Mouse (Mus musculus) limb, embryonic 15.5 days (tissue): ENCODE results near the gene Atp13a2. TPM values are rescaled to one million over a fixed set of nuclear protein-coding genes. Genes with fewer than 3 reads are reported as not detected.

ENCODE experiments used
- ATAC-seq: fragments of 200-750 bp; cut with Nextera tagmentation; 2 replicates; pipeline ENCODE4 v1.8.0; 2017; ENCODE audit warnings: low read depth, moderate TSS enrichment; ENCODE audit not compliant: insufficient number of reproducible peaks, low FRiP score, low TSS enrichment
- H3K27ac ChIP-seq: fragments of 300-500 bp; sonication (generic); 2 replicates; pipeline ENCODE4 v1.5.1; 2015; ENCODE audit warnings: moderate library complexity, mild to moderate bottlenecking, inconsistent platforms
- H3K27me3 ChIP-seq: fragments of 300-500 bp; sonication (generic); 2 replicates; pipeline ENCODE4 v1.6.1; 2015; ENCODE audit warnings: inconsistent platforms
- H3K36me3 ChIP-seq: fragments of 300-500 bp; sonication (generic); 2 replicates; pipeline ENCODE4 v1.6.1; 2015; ENCODE audit warnings: inconsistent platforms
- H3K4me1 ChIP-seq: fragments of 300-500 bp; sonication (generic); 2 replicates; pipeline ENCODE4 v1.6.1; 2015; ENCODE audit warnings: inconsistent platforms
- H3K4me2 ChIP-seq: fragments of 300-500 bp; sonication (generic); 2 replicates; pipeline ENCODE4 v1.6.1; 2015; ENCODE audit warnings: mild to moderate bottlenecking, inconsistent platforms
- H3K4me3 ChIP-seq: fragments of 300-500 bp; sonication (generic); 2 replicates; pipeline ENCODE4 v1.5.1; 2015; ENCODE audit warnings: mild to moderate bottlenecking, inconsistent platforms
- H3K9ac ChIP-seq: fragments of 300-500 bp; sonication (generic); 2 replicates; pipeline ENCODE4 v1.6.1; 2015; ENCODE audit warnings: inconsistent platforms
- H3K9me3 ChIP-seq: fragments of 300-500 bp; sonication (generic); 2 replicates; pipeline ENCODE4 v1.6.1; 2016; ENCODE audit warnings: inconsistent platforms
- WGBS: fragments of 180-500 bp; shearing (Covaris S2); methylation state at CpG from one replicate; pipeline ENCODE4 v1.1.7; 2015; 5-methylcytosine and 5-hydroxymethylcytosine counted together
- polyA plus RNA-seq: library from polyadenylated mRNA; unstranded; fragments of >200 nt; fragmentation: Nextera tagmentation; extraction: Ambion mirVana; gene quantifications from 2 replicates; pipeline ENCODE4 v1.2.1, GENCODE M21; 2015

Atp13a2 gene
- polyA plus RNA-seq, 1 experiment from 2014 or later: 41.0 TPM

DNA sequence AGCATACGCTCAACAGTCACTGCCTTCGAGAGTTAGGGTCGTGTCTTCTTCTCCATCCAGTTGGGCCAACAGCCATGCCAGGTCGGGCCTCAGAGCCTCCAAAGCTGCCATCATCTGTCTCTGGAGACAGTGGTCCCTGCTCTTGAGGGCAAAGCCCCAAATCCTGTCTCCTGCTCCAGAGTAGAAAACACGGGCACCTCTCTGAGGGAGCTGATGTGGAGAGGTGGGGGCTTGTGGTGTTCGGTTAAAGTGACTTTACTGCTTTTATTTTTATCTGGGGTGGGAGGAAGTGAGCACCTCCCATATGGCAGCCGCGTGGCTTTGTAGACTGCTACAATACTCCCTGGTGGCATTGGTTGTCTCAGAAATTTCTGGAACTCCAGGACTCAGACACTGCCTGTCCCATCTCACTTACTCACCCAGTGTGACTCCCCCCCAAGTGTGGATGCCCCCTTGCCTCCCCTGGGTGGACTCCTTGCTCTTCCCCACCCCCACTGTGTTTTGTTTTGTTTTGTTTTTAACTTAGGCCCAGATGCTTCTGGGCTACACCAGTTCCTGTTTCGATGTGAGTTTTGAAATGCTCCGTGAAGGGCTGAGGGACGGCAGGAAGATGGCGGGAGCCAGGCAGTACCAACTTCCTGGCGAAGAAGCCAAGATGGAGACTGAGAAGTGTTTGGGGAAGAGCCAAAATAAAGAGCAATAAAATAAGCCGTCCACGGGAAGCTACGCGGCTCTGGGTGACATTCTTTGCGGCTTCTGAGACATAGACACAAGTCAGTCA lies 34.6 kb upstream of the Atp13a2 start:
- H3K36me3 ChIP-seq: no peaks in the 10 kb centered on the region
- WGBS: 77% methylated on average over 18 of the region's 18 CpGs
- H3K9ac ChIP-seq: no peak overlapping the region
- H3K4me1 ChIP-seq: 0 out of 2 replicates have a peak, but pooled peaks cover 2% of the 10 kb centered on the region
- H3K27me3 ChIP-seq: peaks cover 4% of the 10 kb centered on the region; the same call in 1 of the 2 replicates
- H3K4me3 ChIP-seq: no peak overlapping the region
- no peaks in the 10 kb centered on the region for H3K9me3 ChIP-seq
- no peak overlapping the region for H3K27ac ChIP-seq
- H3K4me2 ChIP-seq: no peak overlapping the region
- no peak for ATAC-seq

DNA sequence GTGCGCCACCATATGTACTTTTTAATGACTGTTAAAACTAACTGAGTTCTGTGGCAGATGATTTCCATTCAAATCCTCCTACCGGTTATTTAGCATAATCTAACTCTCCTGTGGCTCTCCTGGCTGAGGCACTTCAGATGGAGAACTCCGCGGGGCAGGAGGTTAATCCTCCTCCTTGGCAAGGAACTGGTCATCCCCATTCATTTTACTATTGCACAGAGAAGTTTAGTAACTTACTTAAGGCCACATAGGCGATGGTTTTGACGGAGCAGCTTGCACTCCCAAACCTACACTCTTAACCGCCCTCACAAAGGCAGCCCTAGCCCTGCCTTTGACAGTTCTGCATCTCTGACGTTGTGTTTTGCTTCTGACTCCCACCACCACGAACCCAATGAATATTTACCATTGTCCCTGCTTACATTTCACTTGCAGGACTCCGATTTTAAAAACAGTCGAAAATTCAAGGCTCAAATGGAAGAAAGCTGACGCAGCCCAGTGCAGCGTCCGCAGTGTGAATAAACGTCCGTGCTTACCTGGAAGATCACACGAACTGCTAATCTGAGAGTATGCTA lies 29.5 kb upstream of the Atp13a2 start:
- Histone ChIP-seq H3K4me2 (peak overlapping the region; percentile 64), H3K36me3 (no peaks in the 10 kb centered on the region), H3K27ac (peak overlapping the region; percentile 6; the same call in 1 of the 2 replicates), H3K9ac (peak overlapping the region; percentile 18; the same call in 1 of the 2 replicates), H3K9me3 (no peaks in the 10 kb centered on the region), H3K27me3 (peaks cover 4% of the 10 kb centered on the region; the same call in 1 of the 2 replicates), H3K4me3 (peak overlapping the region; percentile 42), H3K4me1 (peaks cover 25% of the 10 kb centered on the region)
- no peak for ATAC-seq
- 7% methylated on average over 17 of the region's 17 CpGs for WGBS

DNA sequence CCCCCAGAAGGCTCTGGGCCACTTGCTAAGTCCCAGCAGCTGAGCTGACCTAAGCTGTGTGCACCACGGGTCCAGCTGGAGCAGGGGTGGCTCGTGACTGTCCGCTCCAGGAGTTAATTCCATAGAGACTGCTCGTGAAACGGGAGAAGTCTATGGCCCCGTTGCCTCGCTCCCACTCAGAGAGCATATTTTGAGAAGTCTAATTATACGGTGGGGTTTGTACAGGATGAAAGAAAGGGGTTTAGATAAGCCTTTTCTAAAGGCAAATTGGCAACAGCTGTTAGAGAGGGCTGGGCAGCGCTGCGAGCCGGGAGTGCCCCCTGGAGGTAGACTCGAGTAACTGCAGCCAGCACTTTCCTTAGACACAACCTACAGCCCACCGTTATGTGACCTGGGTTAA lies 28.9 kb upstream of the Atp13a2 start:
- Histone ChIP-seq H3K9ac (peak overlapping the region; percentile 18; the same call in 1 of the 2 replicates), H3K4me1 (peaks cover 30% of the 10 kb centered on the region), H3K4me2 (peak overlapping the region; percentile 64), H3K36me3 (no peaks in the 10 kb centered on the region), H3K9me3 (no peaks in the 10 kb centered on the region), H3K27ac (peak overlapping the region; percentile 6; the same call in 1 of the 2 replicates), H3K4me3 (peak overlapping the region; percentile 42), H3K27me3 (peaks cover 4% of the 10 kb centered on the region; the same call in 1 of the 2 replicates)
- WGBS: under 1% methylated on average over 13 of the region's 13 CpGs
- no peak; the same call in 1 of the 2 replicates for ATAC-seq

- Histone ChIP-seq H3K36me3 (no peaks in the 10 kb centered on the region), H3K9ac (no peak overlapping the region), H3K4me2 (no peak overlapping the region), H3K9me3 (no peaks in the 10 kb centered on the region), H3K4me1 (peaks cover 35% of the 10 kb centered on the region), H3K27ac (0 out of 2 replicates have a peak overlapping the region, but pooled peaks have one; percentile 7), H3K27me3 (peaks cover 4% of the 10 kb centered on the region; the same call in 1 of the 2 replicates), H3K4me3 (no peak overlapping the region)
- no peak for ATAC-seq
- WGBS: 55% methylated on average over 6 of the region's 6 CpGs
These were observed 28.4 kb upstream of the Atp13a2 start for GRCm38 (mm10) chr4:140958319-140958718.

DNA sequence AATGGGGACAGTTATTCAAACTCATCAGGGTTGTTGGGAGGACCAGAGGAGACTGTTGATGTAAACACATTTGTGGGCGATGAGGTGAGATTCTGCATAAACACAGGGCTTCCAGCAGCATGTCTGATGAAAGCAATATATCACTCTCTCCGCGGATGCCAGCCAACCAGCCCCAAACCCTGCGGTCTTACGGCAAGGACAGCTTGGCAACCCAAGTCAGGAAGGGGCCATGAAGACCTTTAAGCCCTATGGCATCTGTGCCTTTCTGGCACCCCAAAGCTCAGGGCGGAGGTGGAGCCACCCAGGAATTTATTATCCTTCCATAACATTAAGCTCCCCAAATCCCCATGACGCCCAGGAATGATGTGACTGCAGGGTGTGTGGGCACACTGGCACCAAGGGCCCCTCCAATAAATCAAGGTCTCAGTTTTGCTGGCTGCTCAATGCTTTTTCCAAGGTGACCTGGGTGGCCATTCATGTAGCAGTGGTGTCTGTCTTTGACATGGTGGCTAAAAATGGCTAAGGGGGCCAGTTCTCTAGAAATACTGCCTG lies 27.5 kb upstream of the Atp13a2 start:
- H3K4me2 ChIP-seq: no peak overlapping the region
- no peak for ATAC-seq
- H3K27ac ChIP-seq: no peak overlapping the region
- H3K9ac ChIP-seq: no peak overlapping the region
- no peaks in the 10 kb centered on the region for H3K9me3 ChIP-seq
- H3K27me3 ChIP-seq: peaks cover 4% of the 10 kb centered on the region; the same call in 1 of the 2 replicates
- H3K36me3 ChIP-seq: no peaks in the 10 kb centered on the region
- WGBS: 82% methylated on average over 7 of the region's 7 CpGs
- no peak overlapping the region for H3K4me3 ChIP-seq
- H3K4me1 ChIP-seq: peaks cover 35% of the 10 kb centered on the region

GRCm38 (mm10) chr4:140959715-140960479 lies 26.8 kb upstream of the Atp13a2 start:
- Histone ChIP-seq H3K4me2 (no peak overlapping the region), H3K36me3 (no peaks in the 10 kb centered on the region), H3K4me1 (peaks cover 39% of the 10 kb centered on the region), H3K27me3 (peaks cover 4% of the 10 kb centered on the region; the same call in 1 of the 2 replicates), H3K9me3 (no peaks in the 10 kb centered on the region), H3K9ac (no peak overlapping the region), H3K27ac (peak overlapping the region; percentile 85; the same call in 1 of the 2 replicates), H3K4me3 (peak overlapping the region; percentile 63; the same call in 1 of the 2 replicates)
- no peak for ATAC-seq
- 77% methylated on average over 10 of the region's 10 CpGs for WGBS

DNA sequence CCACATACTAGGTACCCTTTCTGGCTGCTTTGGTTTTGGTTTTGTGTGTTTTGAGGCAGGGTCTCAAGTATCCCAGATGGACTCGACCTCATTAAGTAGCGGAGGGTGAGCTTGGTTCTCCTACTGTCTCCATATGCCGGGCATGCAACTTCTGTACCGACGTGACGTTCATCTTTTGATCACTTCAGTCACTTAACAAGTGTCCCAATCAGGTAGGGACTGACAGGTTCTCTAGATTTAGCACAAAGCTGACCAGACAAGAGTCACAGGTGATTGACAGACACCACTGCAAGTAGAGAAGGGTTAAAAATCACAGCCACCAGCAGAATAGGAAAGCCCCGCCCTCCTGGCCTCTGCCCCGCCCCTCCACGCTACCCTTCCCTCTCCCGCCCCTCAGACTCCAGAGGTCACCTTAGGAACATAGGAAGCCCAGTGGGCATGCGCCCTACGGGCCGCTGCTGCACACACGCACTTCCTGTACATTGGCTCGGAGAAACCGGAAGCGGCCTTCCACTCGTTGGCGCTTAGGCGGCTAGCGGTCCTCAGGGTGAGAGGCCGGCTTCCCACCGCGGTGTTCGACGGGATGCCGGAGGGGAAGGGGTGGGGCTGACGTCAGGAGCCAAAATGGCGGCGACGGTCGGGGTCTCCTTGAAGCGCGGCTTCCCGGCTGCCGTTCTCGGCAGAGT lies 25.7 kb upstream of the Atp13a2 start, which contains the start of gene Sdhb:
TSS of gene Sdhb (plus strand) at position 423 of the 686 bp plus-strand sequence.
- Histone ChIP-seq H3K4me1 (peaks cover 39% of the 10 kb centered on the region), H3K36me3 (0 out of 2 replicates have a peak, but pooled peaks cover 1% of the 10 kb centered on the region), H3K4me2 (peak within 1 kb of the TSS; percentile 72), H3K27me3 (no peaks in the 10 kb centered on the region), H3K4me3 (peak within 1 kb of the TSS; percentile 63), H3K9me3 (no peaks in the 10 kb centered on the region), H3K27ac (peak within 1 kb of the TSS; percentile 85), H3K9ac (peak within 1 kb of the TSS; percentile 66)
- WGBS: 3% methylated on average over 37 of the region's 37 CpGs
- ATAC-seq: peak; percentile 94

- Histone ChIP-seq H3K36me3 (peaks cover 8% of the 10 kb centered on the region), H3K9ac (peak overlapping the region; percentile 66), H3K4me2 (peak overlapping the region; percentile 72), H3K27me3 (no peaks in the 10 kb centered on the region), H3K9me3 (no peaks in the 10 kb centered on the region), H3K27ac (peak overlapping the region; percentile 85), H3K4me3 (peak overlapping the region; percentile 63), H3K4me1 (peaks cover 39% of the 10 kb centered on the region)
- 2% methylated on average over 38 of the region's 38 CpGs for WGBS
- ATAC-seq: no peak
These were observed 25.0 kb upstream of the Atp13a2 start for GRCm38 (mm10) chr4:140961467-140962206.

- 73% methylated on average over 8 of the region's 8 CpGs for WGBS
- H3K4me2 ChIP-seq: peak overlapping the region; percentile 72
- H3K9ac ChIP-seq: peak overlapping the region; percentile 66
- no peak for ATAC-seq
- peaks cover 37% of the 10 kb centered on the region for H3K4me1 ChIP-seq
- H3K9me3 ChIP-seq: no peaks in the 10 kb centered on the region
- 0 out of 2 replicates have a peak overlapping the region, but pooled peaks have one; percentile 85 for H3K27ac ChIP-seq
- no peaks in the 10 kb centered on the region for H3K27me3 ChIP-seq
- peak overlapping the region; percentile 63 for H3K4me3 ChIP-seq
- peaks cover 14% of the 10 kb centered on the region for H3K36me3 ChIP-seq
These were observed 24.3 kb upstream of the Atp13a2 start for GRCm38 (mm10) chr4:140962207-140962909.

DNA sequence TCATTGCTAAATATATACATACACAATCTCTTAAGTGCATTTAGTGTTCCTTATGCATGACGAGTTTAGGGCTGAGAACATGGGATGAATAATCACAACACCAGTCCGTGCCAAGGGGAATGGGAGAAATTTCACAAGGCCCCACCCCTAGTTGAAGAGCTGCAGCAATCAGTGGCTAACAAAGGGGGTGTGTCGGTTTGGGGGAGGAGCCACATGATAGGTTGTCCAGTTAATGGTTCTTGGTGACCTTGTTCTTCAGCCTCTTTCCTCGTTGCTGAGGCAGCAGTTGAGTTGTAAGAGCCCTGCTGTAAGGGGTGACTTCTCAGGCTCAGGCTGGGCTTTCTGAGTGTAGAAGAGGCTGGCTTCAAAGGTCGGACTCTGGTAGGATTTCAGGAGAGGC lies 23.7 kb upstream of the Atp13a2 start:
- Histone ChIP-seq H3K27me3 (no peaks in the 10 kb centered on the region), H3K4me3 (no peak overlapping the region), H3K36me3 (peaks cover 19% of the 10 kb centered on the region), H3K9me3 (no peaks in the 10 kb centered on the region), H3K9ac (no peak overlapping the region), H3K27ac (no peak overlapping the region), H3K4me2 (no peak overlapping the region), H3K4me1 (peaks cover 33% of the 10 kb centered on the region)
- no peak for ATAC-seq
- 38% methylated on average over 5 of the region's 5 CpGs for WGBS
